Mouse (Mus musculus) layer of hippocampus, adult 11-12 months (tissue): Measurements from ENCODE around the gene Gba2.

Experiments
- DNase-seq: peaks from one replicate; pipeline ENCODE4 v3.0.0; 2022; ENCODE audit warnings: low spot score

Gene Gba2

GRCm38 (mm10) chr4:43581381-43581780 lies 2.7 kb upstream of the Gba2 start:
- no peak for DNase-seq

DNA sequence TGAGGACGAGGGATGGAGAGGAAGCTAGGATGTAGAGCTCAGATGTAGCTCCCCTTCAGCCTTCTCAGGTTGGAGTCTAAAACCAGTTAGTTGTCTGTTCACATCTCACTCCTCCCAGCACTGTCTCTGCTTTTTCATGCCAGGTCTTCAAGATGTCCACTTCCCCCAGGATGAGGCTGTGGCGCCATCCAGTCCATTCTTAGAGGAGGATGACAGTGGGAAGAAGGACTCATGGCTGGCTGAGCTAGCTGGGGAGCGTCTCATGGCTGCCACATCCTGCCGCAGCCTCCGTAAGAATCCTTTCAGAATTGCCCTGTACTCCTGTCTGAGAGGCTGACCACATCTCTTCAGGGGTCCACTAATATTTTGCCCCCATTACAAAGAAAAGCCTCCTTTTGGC lies 2.0 kb upstream of the Gba2 start:
- no peak for DNase-seq

- no peak for DNase-seq
Observed at GRCm38 (mm10) chr4:43579731-43580130, 1.1 kb upstream of the Gba2 start.

- DNase-seq, result no peak
Observed at GRCm38 (mm10) chr4:43579256-43579655, 583 bp upstream of the Gba2 start.

- no peak for DNase-seq
Observed at GRCm38 (mm10) chr4:43577237-43577881, 1.3 kb downstream of the Gba2 start.

DNA sequence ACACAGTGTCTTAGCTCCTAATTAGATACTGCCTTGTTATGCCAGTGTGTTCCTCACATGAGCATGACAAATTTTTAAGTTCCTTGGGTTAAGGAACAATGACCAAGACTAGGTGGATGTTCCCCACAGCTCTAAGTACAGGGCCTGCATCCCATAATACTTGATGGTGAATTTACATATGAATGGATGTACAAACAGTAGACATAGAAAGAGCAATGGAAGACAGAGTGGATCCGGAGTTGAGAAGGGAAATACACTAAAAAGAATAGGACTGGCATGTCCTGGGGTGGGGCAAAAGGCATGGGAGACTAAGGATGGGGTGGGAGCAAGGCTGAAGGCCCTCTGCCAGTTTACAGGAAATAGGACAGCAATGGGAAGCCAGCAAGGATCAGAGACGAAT lies 3.3 kb downstream of the Gba2 start:
- no peak for DNase-seq

DNA sequence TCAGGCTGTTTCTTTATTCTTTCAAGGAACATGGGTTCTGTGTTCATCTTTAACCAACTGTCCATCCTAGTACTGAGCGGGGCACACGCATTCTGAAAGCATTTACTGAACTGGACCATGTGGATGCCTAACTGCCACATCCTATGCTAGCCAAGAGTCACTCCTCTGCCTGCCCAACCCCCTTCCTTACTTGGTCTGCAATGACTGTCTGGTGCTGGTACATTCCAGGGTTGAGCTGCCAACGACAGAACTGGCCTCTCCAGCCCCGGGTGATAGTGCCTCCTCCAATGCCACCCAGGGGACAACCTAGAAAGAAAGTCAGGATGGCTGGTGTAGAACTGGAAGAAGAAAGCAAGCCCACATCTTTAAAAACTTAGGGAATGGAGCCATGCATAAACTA lies 5.1 kb downstream of the Gba2 start:
- DNase-seq, result no peak

- DNase-seq, result no peak
Observed at GRCm38 (mm10) chr4:43571395-43572045, 7.2 kb downstream of the Gba2 start.

DNA sequence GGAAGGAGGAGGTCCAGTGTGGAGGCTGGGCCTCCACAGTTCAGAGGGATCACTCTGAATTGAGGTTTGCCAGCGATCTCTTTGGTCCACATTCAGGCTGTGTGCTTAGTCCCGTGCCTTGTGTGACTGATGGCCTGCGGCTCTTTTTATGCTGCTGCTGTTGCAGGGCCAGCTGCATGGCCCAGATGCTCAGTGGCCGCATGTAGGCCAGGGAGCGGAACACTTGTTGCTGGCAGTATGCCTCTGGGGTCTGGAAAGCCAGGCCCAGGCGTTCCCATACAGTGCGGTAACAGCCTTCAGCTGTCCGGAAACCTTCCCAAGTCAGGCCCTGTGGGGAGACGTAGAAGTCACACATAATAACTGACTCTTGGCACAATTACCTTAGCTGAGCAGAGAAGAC lies 11.5 kb downstream of the Gba2 start:
- DNase-seq, result no peak

GRCm38 (mm10) chr4:43564231-43564630 lies 14.4 kb downstream of the Gba2 start:
- DNase-seq, result no peak

GRCm38 (mm10) chr4:43563601-43563875 lies 15.1 kb downstream of the Gba2 start:
- DNase-seq, result no peak

- DNase-seq, result no peak
Observed at GRCm38 (mm10) chr4:43562769-43563600, 15.7 kb downstream of the Gba2 start.

DNA sequence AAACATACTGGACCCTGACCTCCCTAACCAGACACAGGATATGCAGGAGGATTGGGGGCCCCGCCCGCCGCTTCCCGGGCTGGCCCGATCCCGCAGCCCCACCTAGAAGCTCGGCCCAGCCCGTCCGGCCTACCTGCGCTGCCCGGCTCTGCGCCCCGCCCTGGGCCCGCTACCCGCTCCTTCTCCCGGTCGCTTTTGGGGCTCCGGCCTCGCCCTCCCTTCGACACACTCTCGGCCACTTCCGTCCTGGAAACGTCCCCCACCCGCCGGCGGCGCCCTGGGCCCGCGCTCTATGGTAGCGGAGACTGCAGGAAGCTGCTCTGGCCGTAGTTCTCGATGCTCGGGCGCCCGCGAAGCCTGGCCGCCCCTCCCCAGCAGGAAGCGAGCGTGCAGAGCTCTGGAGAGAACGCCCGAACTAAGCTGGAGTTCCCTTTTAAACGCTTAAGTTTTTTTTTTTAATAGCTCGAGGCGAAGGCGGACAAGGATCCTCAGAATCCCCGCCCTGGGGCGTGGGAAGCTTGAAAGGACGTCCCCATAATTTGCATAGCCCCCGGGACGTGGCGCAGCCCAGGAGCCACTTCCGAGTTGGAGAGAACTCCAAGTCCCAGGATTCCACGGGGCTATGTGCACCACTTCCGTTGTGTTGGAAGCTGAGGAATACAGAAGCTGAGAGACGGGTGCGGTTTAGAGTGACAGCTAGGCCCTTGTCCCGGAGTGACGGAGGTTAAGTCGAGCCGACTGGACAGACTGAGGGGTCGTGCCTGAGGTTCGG lies 16.5 kb downstream of the Gba2 start, which contains the start of the genes Creb3 and Tln1:
Gene Creb3, plus strand, starts transcription at position 336 of the 772 bp plus-strand sequence.
Gene Tln1, minus strand, starts transcription at position 695 of the 772 bp plus-strand sequence.
- peak; percentile 94 for DNase-seq

- no peak for DNase-seq
Observed at GRCm38 (mm10) chr4:43561436-43561996, 17.2 kb downstream of the Gba2 start.

- DNase-seq, result no peak
Observed at GRCm38 (mm10) chr4:43560976-43561375, 17.7 kb downstream of the Gba2 start.

DNA sequence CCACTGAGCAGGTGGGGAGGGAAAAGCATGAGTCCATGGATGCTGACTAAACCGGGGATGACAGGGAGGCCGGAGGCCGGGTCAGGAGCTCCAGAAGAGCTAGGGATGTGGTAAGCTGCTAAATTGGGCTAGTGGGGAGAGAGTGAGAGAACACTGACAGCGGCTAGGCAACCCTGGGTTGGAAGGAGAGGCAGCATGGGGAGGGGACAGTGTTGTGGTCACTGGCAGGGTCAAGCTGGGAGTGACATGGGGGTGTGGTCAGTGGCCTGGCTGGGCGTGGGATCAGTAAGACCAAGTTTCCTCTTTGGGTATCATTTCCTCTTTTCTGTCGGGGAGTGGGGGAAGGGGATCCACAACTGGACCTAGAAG lies 18.4 kb downstream of the Gba2 start:
- peak; percentile 73 for DNase-seq

- DNase-seq, result no peak
Observed at GRCm38 (mm10) chr4:43559519-43560242, 19.0 kb downstream of the Gba2 start.

DNA sequence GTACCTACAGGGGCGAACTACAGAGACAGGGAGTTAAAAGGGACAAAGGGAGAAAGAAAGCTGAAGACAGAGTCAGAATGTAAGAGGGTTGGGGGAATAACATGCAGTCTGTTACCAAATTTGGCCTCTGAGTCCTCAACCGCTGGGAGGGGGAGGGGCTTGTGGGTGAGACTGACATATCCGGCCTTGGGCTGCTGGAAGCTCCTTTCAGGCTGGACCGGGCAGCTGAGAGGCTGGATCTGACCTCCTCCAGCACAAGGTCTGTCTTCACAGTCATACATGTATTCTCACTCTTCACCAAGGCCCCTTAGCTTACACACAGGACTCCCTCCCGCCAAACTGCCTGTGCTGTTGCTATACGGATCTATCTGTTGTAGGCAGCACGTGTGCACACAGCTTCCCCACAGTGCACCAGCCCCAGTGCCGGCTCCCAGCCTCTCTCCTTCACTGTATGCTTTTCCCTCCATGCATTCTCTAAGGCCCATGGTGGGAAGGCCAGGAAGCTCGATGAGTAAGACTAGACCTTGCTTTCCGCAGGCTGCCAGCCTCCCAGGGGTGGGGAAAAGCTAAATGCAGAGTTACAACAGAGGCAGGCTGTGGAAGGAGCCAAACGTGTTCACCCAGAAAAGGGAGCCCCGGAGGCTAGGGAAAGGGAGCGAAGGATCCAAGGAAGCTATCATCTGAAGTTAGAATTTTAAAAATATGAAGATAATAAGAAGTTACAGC lies 19.9 kb downstream of the Gba2 start:
- no peak for DNase-seq

DNA sequence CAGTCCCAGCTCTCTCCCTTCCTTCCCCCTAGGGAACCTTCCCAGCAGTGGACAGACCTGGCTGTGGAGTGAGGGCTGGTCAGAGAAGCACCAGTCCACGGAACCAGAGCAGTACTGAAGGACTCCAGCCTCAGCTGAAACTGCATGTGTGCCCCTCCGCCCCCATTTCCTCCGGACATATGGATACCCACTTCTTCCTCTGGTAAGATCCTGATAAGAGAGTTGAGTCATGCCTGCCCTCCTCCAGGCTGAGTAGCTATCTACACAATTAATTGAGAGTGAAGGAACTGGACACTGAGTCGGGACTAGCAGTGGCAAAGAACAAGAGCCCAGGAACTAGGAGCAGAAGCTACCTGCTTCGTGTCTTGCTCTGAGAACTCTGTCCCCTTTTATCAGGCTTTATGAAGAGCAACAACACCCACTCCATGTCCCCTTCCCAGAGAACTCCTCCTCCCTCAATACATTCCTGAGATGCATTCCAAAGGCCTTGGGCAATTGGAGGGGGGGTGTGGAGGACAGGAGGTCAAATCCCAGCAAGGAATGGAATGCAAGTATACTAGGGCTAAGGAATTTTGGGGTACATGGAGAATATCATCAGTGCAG lies 20.5 kb downstream of the Gba2 start:
- DNase-seq, result no peak

GRCm38 (mm10) chr4:43555926-43556325 lies 22.7 kb downstream of the Gba2 start:
- DNase-seq, result no peak
